Mouse (Mus musculus) CH12.LX (cell line): ENCODE measurements around the gene Olfr668.

ENCODE experiments used
- CTCF ChIP-seq, 2 experiments: IDR thresholded peaks in 1 of 2; conservative IDR thresholded peaks in 1 of 2; 2 replicates each; pipeline ENCODE4 v1.5.1; 2011 to 2012; ENCODE audit warnings: low read depth in 2 of 2, low read length in 2 of 2, improper control_type of control experiment in 1 of 2, inconsistent platforms in 1 of 2, mild to moderate bottlenecking in 1 of 2, moderate library complexity in 1 of 2
- HCFC1 ChIP-seq: IDR thresholded peaks from 2 replicates; pipeline ENCODE4 v1.6.1; 2012; ENCODE audit warnings: low read depth, mild to moderate bottlenecking, inconsistent platforms, low read length, improper control_type of control experiment

GRCm38 (mm10) chr7:104933940-104934339 lies 6.1 kb upstream of the Olfr668 start, which contains the start of gene Olfr669:
- TF ChIP-seq CTCF (conservative IDR thresholded peaks at IDR 0.05 in 1 of 2, IDR thresholded peaks at IDR 0.05 in 1 of 2; ENCODE audit: low read depth in 2 of 2, low read length in 2 of 2) = no peak
- no peak for TF ChIP-seq HCFC1
